Mouse (Mus musculus): ENCODE results near the gene Lamc2.

The Lamc2 gene

DNA sequence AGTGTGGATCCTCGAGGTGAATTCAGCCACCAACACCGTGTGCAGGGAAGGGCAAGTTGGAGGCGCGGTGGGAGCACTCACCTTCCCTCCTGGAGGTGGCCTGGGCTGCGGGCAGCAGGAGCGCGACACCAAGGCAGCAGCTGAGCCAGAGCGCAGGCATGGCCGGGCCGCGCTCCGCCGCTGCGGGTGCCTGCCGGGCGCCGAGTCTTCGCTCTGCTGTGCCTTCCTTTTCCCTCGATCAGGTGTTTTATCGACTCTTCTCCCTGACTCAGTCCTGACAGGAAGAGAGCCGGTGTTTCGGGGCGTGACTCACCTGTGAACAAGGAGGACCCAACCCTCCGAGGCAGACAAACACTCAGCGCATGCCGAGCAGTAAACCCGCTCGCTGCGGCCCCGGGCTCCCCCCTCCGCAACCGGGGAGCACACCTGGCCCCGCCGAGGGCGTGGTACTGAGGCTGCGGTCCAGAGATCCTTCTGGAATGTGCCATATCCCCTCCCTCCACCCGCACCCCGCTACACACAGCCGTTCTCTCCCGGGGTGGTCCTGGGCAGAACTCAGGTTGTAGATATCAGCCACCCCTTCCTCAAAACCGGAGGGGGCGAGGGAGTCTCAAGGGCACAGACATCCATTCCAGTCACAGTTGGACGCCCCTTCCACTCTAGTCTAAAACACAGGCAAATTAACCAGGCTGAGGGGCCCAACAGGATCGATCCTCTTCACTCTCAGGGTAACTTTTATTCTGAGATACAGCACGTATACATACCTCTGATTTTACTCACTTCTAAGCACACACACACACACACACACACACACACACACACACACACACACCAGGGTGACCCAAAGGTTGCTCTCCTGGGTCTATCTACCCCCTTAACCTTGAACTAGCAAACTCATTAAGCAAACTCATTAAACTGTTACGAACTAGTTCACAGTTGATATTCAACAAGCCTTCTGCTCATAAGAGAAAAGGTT is at the start of gene Lamc2:
TSS of gene Lamc2 (minus strand) at position 620 of the 976 bp plus-strand sequence.
- DNase-seq (ENCODE audit: low spot score in 2 of 2), result no peak

GRCm38 (mm10) chr1:153235576-153235975 is 49.3 kb upstream of the Lamc2 start:
- no peak for DNase-seq (ENCODE audit: low spot score in 2 of 2)

GRCm38 (mm10) chr1:153231681-153232080 is 45.4 kb upstream of the Lamc2 start:
- no peak for DNase-seq (ENCODE audit: low spot score in 2 of 2)

DNA sequence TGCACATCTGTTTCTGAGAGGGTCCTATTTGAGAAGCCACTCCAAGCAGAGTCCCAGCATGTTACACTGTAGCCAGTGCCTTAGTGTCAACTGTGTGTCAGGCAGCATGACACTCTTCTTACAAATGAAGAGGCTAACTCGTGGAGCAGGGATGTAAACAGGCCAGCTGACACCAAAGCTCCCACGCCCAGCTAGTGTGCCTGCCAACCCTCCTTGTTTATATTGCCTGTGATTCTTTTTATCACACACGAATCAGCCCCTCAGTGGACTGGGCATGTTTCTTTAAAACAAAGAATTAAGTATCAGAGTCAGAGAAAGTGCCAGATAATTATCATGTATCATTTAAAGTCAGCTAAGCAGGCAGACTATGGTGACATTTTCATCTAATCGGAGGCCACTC is 41.7 kb upstream of the Lamc2 start:
- DNase-seq (ENCODE audit: low spot score in 2 of 2), result no peak

DNA sequence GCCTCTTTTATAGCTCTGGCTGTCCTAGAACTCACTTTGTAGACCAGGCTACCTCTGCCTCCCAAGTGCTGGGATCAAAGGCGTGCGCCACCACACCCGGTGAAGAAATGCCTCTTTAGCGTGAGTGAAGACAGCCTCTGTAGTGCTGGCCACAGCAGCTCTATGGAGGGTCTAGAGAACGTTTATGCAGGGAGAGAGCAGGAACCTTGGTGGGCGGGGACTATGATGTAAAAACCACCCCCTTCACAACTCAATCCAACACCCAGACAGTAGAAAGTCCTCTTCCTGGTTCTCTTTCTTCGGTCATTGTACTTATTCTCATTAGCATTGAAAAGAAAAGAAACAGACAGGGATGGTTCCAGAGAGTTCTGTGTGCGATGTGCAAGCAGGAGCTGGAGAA is 40.8 kb upstream of the Lamc2 start:
- DNase-seq (ENCODE audit: low spot score in 2 of 2), result no peak

DNA sequence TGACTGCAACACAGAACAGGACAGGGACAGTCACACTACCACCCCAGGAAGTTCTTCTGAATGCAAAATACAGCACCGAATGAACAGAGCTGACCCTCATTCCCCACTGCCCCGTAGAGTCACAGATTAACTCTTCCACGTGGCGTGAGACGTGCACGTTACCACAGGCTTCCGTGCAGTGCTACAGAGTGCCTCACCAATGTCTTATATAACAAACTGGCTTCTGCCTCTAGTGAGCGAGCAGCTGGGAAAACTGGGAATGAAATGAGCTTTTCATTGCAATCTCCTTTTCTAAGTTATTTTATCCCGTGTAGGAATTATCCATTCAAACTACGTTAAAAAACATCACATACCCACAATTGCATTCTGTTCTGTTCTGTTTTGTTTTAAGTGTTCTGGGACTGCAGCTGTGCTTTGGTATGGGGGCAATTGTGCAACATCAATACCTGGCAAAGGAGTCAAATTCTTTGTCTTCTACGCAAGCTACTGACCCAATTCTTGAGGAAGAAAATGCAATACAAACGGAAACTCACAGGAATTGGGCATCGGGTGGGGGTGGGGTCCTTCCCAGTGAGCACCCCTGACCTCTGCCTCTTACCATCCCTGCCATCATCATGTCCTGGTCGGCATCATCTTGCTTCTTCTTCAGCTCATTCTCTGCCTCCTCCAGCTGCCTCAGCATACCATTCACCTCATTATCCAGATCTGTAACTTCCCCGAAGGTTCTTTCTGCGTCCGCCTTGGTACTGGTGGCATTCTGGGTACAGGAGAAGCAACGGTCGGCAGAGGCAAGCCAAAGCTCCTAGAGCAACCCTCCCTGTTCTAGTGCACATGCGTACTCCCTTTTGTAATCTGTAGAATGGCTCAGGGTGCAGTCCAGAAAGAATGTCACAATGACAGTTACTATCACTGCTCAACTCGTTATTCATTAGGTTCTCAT is 39.8 kb upstream of the Lamc2 start:
- no peak for DNase-seq (ENCODE audit: low spot score in 2 of 2)

- DNase-seq (ENCODE audit: low spot score in 2 of 2), result no peak
Measured at GRCm38 (mm10) chr1:153224331-153224730, 38.1 kb upstream of the Lamc2 start.

DNA sequence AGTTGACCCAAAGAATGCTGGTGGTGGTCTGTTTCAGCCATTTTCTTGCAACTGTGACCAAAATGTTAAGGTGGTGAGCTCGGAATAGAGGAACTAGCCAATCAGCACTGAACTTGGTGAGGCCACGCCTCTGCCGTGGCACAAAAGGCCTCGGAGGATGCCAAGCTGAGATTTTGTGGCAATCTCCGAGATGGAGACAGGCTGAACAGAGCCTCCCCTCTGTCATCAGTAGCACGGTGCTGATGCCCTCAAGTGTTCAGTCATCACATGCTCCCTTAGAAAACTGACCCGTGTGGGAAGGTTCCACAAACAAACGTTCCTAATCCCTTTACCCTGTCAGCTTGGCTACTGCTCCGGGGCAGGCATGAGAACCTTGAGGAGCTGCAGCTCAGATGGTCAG is 33.1 kb upstream of the Lamc2 start:
- no peak for DNase-seq (ENCODE audit: low spot score in 2 of 2)

GRCm38 (mm10) chr1:153216516-153216915 is 30.3 kb upstream of the Lamc2 start:
- DNase-seq (ENCODE audit: low spot score in 2 of 2), result no peak

DNA sequence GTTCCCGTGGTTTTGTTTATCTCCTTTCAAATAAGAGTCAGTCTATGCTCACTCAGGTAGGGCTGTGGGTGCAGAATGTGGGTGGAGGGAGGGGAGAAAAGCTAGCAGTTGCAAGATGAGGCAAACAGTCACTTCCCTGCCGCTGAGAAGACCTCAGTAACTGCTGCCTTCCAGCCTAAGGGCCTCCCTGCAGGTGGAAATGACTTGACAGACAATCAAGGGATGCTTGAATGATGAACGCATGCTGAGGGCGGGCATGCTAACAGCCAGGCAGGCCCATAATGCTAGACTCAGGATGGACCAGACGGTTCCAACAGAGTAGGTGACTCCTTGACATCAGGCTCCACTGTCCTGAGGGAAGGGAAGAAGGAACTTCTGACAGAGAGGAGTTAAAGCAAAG is 29.4 kb upstream of the Lamc2 start:
- DNase-seq (ENCODE audit: low spot score in 2 of 2), result no peak

- DNase-seq (ENCODE audit: low spot score in 2 of 2), result no peak
Measured at GRCm38 (mm10) chr1:153210992-153211391, 24.7 kb upstream of the Lamc2 start.

- no peak for DNase-seq (ENCODE audit: low spot score in 2 of 2)
Measured at GRCm38 (mm10) chr1:153210198-153210597, 24.0 kb upstream of the Lamc2 start.

GRCm38 (mm10) chr1:153202195-153202594 is 15.9 kb upstream of the Lamc2 start:
- DNase-seq (ENCODE audit: low spot score in 2 of 2), result no peak

DNA sequence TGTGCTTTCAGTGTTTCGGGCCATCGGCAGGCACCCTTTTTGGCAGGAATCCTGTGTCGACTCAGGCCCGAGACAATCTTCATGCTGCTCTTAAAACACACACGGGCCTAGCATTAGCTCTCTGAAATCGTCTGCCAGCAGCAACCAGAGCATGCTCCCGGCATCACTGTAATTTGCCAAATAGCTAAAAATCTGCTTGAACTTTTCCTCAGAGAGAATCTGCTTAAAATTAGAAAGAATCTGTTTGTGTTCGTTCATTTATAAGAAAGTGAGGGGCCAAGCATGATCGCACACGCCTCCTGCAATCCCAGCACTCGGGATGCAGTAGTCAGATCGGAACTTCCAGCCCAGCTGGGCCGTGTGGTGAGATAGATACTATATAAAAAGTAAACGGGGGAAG is 15.2 kb upstream of the Lamc2 start:
- no peak for DNase-seq (ENCODE audit: low spot score in 2 of 2)

- DNase-seq (ENCODE audit: low spot score in 2 of 2), result no peak
Measured at GRCm38 (mm10) chr1:153197316-153197850, 11.1 kb upstream of the Lamc2 start.

GRCm38 (mm10) chr1:153192945-153193344 is 6.7 kb upstream of the Lamc2 start:
- DNase-seq (ENCODE audit: low spot score in 2 of 2), result no peak

- no peak for DNase-seq (ENCODE audit: low spot score in 2 of 2)
Measured at GRCm38 (mm10) chr1:153192379-153192778, 6.1 kb upstream of the Lamc2 start.

DNA sequence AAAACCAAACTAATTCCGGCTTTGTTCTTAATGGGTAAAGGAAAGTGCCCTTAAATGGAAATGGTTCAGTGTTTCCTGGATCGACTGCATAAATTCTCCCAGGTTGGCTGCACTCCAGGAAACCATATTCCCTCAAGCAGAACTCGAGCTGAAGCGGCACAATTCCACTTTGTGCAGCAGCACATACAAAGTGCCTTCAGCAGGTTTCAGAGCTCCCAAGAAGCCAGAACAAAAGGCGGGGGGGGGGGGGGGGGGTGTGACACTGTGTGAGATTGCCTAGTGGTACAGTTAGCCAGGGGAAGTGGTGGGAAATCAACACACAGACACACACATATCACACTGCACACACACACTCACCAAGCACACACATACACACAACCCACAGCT is 5.7 kb upstream of the Lamc2 start:
- no peak for DNase-seq (ENCODE audit: low spot score in 2 of 2)

- DNase-seq (ENCODE audit: low spot score in 2 of 2), result no peak
Measured at GRCm38 (mm10) chr1:153191237-153191942, 5.1 kb upstream of the Lamc2 start.

DNA sequence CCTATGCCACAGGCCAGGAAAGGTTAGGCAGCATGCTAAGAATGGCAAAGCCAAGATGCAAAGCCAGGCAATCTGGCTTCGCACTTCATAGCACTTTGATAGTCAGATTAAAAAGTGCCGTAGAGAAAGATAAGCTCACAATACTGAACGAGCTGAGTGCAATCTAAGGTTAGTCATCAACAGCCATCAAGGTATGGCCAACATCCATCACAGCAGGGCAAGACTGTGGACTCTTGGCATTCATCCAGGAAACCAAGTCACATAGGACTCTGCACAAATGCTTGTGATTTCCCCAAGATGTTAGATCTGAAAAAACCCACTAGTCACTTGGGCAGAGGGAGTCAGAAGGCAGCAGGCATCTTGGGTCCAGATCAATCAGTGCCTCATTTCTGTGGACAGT is 1.8 kb upstream of the Lamc2 start:
- DNase-seq (ENCODE audit: low spot score in 2 of 2), result no peak

DNA sequence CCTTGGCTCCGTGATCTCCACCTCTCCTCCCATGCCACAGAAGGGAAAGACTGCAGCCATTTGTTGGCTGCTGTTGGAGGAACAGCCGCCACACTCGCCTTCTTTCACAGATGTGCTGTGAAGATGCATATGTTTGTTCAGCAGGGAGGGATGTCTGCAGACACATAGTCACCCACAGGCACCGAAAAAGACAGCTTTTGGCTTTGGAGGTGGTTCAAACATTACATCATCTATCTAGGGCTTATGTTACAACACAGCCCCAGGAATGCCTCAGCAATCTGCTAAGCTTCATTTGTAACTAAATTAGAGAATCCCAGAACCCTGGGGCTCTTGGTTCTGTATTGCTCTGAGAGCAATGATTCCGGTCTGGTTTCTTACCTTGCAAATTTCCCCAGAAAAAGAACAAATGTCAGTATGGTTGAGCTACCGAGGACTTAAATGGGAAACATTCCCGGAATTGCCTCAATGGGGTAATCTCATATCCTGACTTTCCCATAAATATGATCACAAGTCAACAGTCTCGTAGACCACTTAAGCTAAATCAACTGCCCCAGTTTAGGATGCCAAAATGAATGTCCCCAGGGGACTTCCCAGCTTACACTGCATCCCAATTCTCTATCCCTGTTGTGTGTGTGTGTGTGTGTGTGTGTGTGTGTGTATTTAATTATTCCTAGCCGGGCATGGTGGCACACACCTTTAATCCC is 5.5 kb downstream of the Lamc2 start:
- no peak for DNase-seq (ENCODE audit: low spot score in 2 of 2)
